Mouse (Mus musculus) heart, adult 2 months (tissue): ENCODE data around the gene Ehbp1.

Source experiments
- CTCF ChIP-seq: fragments of 200-600 bp; IDR thresholded peaks from 2 replicates; pipeline ENCODE4 v1.8.1; 2022; ENCODE audit warnings: antibody characterized with exemption, mild to moderate bottlenecking, moderate library complexity
- EP300 ChIP-seq: fragments of 200-500 bp; IDR thresholded peaks from 2 replicates; pipeline ENCODE4 v1.6.1; 2011; ENCODE audit warnings: low read depth, low read length, control low read depth; ENCODE audit not compliant: insufficient read depth

DNA sequence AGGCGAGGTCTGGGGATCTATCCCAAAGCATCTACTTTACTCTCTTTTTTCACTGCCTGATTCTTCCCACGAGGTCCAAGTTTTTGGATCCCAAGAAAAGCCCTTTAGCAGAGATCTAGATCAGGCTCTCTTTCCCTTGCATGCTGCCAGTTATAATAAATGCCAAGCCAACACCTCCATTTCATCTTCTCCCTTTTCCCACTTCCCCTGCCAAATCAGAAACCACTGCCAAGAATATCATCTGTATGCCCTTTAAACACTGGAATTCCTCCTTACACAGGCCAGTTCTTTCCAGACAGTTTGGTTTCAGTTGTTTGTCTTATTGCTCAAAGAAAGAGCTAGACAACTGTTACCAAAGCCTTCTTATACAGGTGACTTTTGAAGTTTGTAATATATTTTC is 27.7 kb upstream of the Ehbp1 start:
- TF ChIP-seq EP300 (no peak), CTCF (no peak)
